Mouse (Mus musculus): ENCODE measurements around the gene Taf6l. TPM values are rescaled to one million over a fixed set of nuclear protein-coding genes. Genes with fewer than 3 reads are reported as not detected.

Taf6l gene
- polyA plus RNA-seq, 1 experiment: 10.4 TPM

DNA sequence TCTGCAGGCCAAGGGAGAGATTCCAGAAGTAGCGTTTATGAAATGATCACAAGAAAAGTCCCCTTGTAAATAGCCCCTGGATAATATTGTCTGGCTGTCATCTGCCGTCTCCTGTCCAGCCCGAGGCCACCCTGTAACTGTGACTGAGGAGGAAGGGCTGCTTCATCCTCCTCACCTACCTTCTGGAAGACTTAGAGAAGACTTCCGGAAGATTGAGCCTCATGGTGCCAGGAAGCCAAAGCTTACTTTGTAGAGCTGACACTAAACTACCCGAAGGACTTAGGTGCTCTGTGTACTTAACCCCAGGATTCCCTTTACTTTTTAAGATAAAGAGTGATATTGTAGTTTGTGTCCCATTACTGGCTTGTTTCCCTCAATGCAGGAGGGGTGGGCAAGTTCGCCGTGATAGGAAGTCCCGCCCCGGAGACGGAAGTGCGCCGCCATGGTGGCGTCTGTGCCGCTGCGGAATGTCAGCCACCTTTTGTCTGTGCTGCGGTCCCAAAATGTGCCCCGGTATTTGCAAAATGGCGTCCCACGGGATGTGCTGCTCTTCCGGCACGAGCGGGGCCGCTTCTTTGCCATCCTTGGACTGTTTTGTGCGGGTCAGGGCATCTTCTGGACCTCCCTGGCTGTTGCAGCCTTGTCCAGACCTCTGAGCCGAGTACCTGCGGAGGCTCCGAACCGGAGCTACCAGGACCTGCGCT, 15.5 kb downstream of the Taf6l start, which contains the start of gene Tmem223:
Gene Tmem223 (plus strand): TSS at position 430 of the 704 bp plus-strand sequence.
- peaks cover 2% of the 10 kb centered on the region for H3K36me3 ChIP-seq (ENCODE audit: control insufficient read depth, insufficient read depth, low read length)
- H3K4me1 ChIP-seq (ENCODE audit: control insufficient read depth, insufficient read depth, low read length): peaks cover 17% of the 10 kb centered on the region; the same call in 1 of the 2 replicates
- peak within 1 kb of the TSS; percentile 96 for H3K4me3 ChIP-seq (ENCODE audit: insufficient read depth, low read depth, low read length)
- 18% methylated on average over 29 of the region's 29 CpGs for WGBS
- H3K27ac ChIP-seq (ENCODE audit: insufficient read depth, low read depth, low read length): peak within 1 kb of the TSS; percentile 90
- DNase-seq: peak; percentile 86
- no peaks in the 10 kb centered on the region for H3K27me3 ChIP-seq (replicated peaks; ENCODE audit: control insufficient read depth, insufficient read depth, low read length)
- peak; percentile 72 for TF ChIP-seq POLR2A (IDR thresholded peaks at IDR 0.05; ENCODE audit: low read depth, low read length)
- no peak for TF ChIP-seq CTCF (conservative IDR thresholded peaks at IDR 0.05; ENCODE audit: insufficient read depth, insufficient read length, low read depth, low read length)

DNA sequence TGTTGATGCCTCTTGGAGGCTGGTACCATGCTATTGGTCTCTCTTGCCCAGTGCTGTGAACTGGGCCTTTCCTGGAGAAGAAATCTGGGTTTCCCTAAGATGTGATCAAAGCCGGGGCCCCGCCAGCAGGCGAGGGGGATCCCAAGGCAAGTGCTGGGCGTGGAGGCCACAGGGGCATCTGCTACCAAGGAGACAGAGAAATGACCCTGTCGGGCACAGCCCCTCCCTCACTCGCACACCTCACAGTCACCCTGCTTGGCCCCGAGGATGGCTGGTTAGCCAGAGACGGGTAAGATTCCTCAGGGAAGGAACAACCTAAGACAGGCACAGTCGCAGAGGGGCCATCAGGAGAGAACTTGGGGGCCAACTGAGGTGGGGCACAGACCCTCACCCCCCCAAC, 20.7 kb downstream of the Taf6l start:
- no peak overlapping the region for H3K4me3 ChIP-seq (ENCODE audit: insufficient read depth, low read depth, low read length)
- TF ChIP-seq POLR2A (IDR thresholded peaks at IDR 0.05; ENCODE audit: low read depth, low read length): no peak
- no peak for TF ChIP-seq CTCF (conservative IDR thresholded peaks at IDR 0.05; ENCODE audit: insufficient read depth, insufficient read length, low read depth, low read length)
- WGBS: 98% methylated on average over 9 of the region's 9 CpGs
- peaks cover 4% of the 10 kb centered on the region; the same call in 1 of the 2 replicates for H3K4me1 ChIP-seq (ENCODE audit: control insufficient read depth, insufficient read depth, low read length)
- H3K27ac ChIP-seq (ENCODE audit: insufficient read depth, low read depth, low read length): no peak overlapping the region
- DNase-seq: no peak
- no peaks in the 10 kb centered on the region for H3K27me3 ChIP-seq (replicated peaks; ENCODE audit: control insufficient read depth, insufficient read depth, low read length)
- H3K36me3 ChIP-seq (ENCODE audit: control insufficient read depth, insufficient read depth, low read length): peaks cover 8% of the 10 kb centered on the region

GRCm38 (mm10) chr19:8763276-8763675, 22.9 kb downstream of the Taf6l start:
- Histone ChIP-seq H3K4me1 (ENCODE audit: control insufficient read depth, insufficient read depth, low read length) (no peaks in the 10 kb centered on the region), H3K27me3 (replicated peaks; ENCODE audit: control insufficient read depth, insufficient read depth, low read length) (no peaks in the 10 kb centered on the region), H3K4me3 (ENCODE audit: insufficient read depth, low read depth, low read length) (no peak overlapping the region), H3K27ac (ENCODE audit: insufficient read depth, low read depth, low read length) (no peak overlapping the region), H3K36me3 (ENCODE audit: control insufficient read depth, insufficient read depth, low read length) (peaks cover 8% of the 10 kb centered on the region)
- WGBS: 86% methylated on average over 4 of the region's 4 CpGs
- TF ChIP-seq POLR2A (IDR thresholded peaks at IDR 0.05; ENCODE audit: low read depth, low read length): no peak
- no peak for TF ChIP-seq CTCF (conservative IDR thresholded peaks at IDR 0.05; ENCODE audit: insufficient read depth, insufficient read length, low read depth, low read length)
- no peak for DNase-seq

- no peak for DNase-seq
- Histone ChIP-seq H3K27ac (ENCODE audit: insufficient read depth, low read depth, low read length) (no peak overlapping the region), H3K4me1 (ENCODE audit: control insufficient read depth, insufficient read depth, low read length) (peaks cover 2% of the 10 kb centered on the region; the same call in 1 of the 2 replicates), H3K4me3 (ENCODE audit: insufficient read depth, low read depth, low read length) (no peak overlapping the region), H3K36me3 (ENCODE audit: control insufficient read depth, insufficient read depth, low read length) (peaks cover 6% of the 10 kb centered on the region; the same call in 1 of the 2 replicates), H3K27me3 (replicated peaks; ENCODE audit: control insufficient read depth, insufficient read depth, low read length) (no peaks in the 10 kb centered on the region)
- 96% methylated on average over 2 of the region's 2 CpGs for WGBS
- TF ChIP-seq CTCF (conservative IDR thresholded peaks at IDR 0.05; ENCODE audit: insufficient read depth, insufficient read length, low read depth, low read length) (no peak), POLR2A (IDR thresholded peaks at IDR 0.05; ENCODE audit: low read depth, low read length) (no peak)
These were observed 25.5 kb downstream of the Taf6l start for GRCm38 (mm10) chr19:8760757-8761156.

DNA sequence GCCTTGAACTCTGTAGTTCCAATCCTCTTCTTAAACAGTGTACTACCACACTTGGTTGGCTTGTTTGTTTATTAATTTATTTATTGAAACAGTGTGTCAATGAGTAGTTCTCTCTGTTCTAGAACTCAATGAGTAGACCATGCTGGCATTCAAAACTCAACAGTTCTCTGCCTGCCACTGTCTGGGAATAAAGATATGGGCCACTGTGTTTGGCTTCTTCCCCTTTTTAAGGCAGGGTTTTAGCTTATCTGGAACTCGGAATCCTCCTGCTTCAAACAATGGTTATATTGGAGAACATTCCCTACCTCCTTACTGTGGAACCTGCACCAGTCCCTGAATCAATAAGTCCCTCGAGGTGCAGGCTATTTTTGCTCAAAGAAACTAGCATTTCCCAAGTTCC, 27.3 kb downstream of the Taf6l start:
- TF ChIP-seq CTCF (conservative IDR thresholded peaks at IDR 0.05; ENCODE audit: insufficient read depth, insufficient read length, low read depth, low read length) (no peak), POLR2A (IDR thresholded peaks at IDR 0.05; ENCODE audit: low read depth, low read length) (no peak)
- no peak overlapping the region for H3K4me3 ChIP-seq (ENCODE audit: insufficient read depth, low read depth, low read length)
- H3K4me1 ChIP-seq (ENCODE audit: control insufficient read depth, insufficient read depth, low read length): peaks cover 2% of the 10 kb centered on the region; the same call in 1 of the 2 replicates
- no peak overlapping the region for H3K27ac ChIP-seq (ENCODE audit: insufficient read depth, low read depth, low read length)
- 80% methylated on average over 2 of the region's 2 CpGs for WGBS
- DNase-seq: no peak
- H3K27me3 ChIP-seq (replicated peaks; ENCODE audit: control insufficient read depth, insufficient read depth, low read length): no peaks in the 10 kb centered on the region
- H3K36me3 ChIP-seq (ENCODE audit: control insufficient read depth, insufficient read depth, low read length): peaks cover 4% of the 10 kb centered on the region; the same call in 1 of the 2 replicates

DNA sequence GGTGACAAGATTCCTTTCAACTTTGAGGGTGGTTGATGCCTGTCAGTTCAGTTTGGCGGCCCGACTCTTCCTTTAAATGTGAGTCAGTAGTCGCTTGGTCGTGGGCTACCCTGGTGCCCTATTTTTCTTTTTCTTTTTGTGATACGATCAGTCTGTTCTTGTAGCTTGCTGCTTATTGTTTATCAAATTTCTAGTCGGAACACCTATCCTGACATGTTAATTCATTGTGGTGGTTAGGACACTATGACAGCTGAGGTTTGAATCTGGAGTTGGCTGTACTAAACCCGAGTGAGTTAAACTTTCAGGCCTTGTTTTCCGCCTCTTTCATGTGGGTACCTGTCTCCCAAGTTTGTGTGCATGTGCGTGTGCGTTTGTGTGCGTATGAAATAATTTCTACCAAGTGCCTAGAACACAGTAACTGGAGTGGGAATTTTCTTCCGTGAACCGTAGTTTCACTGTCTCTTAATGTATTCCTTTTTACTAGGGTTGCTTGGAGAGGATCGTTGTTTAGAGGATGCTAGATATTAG, 28.7 kb downstream of the Taf6l start:
- whole genome bisulfite sequencing: under 1% methylated on average over 14 of the region's 14 CpGs
- peaks cover under 1% of the 10 kb centered on the region; the same call in 1 of the 2 replicates for H3K36me3 ChIP-seq (ENCODE audit: control insufficient read depth, insufficient read depth, low read length)
- H3K4me1 ChIP-seq (ENCODE audit: control insufficient read depth, insufficient read depth, low read length): peaks cover 2% of the 10 kb centered on the region; the same call in 1 of the 2 replicates
- H3K27me3 ChIP-seq (replicated peaks; ENCODE audit: control insufficient read depth, insufficient read depth, low read length): no peaks in the 10 kb centered on the region
- peak overlapping the region; percentile 90 for H3K4me3 ChIP-seq (ENCODE audit: insufficient read depth, low read depth, low read length)
- peak overlapping the region; percentile 58; the same call in 1 of the 2 replicates for H3K27ac ChIP-seq (ENCODE audit: insufficient read depth, low read depth, low read length)
- no peak for DNase-seq
- no peak for TF ChIP-seq CTCF (conservative IDR thresholded peaks at IDR 0.05; ENCODE audit: insufficient read depth, insufficient read length, low read depth, low read length)
- no peak for TF ChIP-seq POLR2A (IDR thresholded peaks at IDR 0.05; ENCODE audit: low read depth, low read length)

Data from kidney, adult 2 months (tissue).